Mouse (Mus musculus) bone marrow, adult 2 months (tissue): ENCODE data around the gene Srrm4.

ENCODE experiments used
- CTCF ChIP-seq: fragments of 200-500 bp; IDR thresholded peaks from 2 replicates; pipeline ENCODE4 v1.5.1; 2011; ENCODE audit warnings: low read length, control low read depth; ENCODE audit not compliant: control insufficient read depth, insufficient read depth
- POLR2A ChIP-seq: fragments of 200-500 bp; IDR thresholded peaks from 2 replicates; pipeline ENCODE4 v1.6.1; 2011; ENCODE audit warnings: low read depth, mild to moderate bottlenecking, control low read depth, low read length, borderline replicate concordance; ENCODE audit not compliant: control insufficient read depth

DNA sequence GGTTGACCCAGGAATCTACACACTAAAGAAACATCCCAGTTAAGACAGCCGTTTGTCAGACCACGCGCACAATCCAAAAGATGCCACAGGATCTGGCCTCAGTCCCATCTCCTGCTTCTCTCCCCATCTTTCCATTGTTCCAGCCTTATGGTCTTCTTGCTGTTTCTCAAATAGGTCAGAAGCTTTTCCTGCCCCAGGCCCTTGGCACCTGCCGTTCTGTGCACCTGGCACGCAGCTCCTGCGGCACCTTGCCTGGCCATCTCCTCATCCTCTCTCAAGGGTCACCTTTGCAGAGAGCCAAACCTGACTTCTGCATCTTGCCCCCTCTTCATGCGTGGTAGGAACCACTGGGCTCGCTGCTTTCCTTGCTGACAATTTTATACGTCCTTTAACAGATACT, 107.4 kb downstream of the Srrm4 start:
- no peak for TF ChIP-seq CTCF
- no peak for TF ChIP-seq POLR2A
